Mouse (Mus musculus) kidney, postnatal 10 days (tissue): ENCODE data around the gene Pax1.

Experiments used
- DNase-seq: peaks from one replicate; pipeline ENCODE4 v3.0.0; 2021; ENCODE audit warnings: mixed read lengths

Pax1 gene

DNA sequence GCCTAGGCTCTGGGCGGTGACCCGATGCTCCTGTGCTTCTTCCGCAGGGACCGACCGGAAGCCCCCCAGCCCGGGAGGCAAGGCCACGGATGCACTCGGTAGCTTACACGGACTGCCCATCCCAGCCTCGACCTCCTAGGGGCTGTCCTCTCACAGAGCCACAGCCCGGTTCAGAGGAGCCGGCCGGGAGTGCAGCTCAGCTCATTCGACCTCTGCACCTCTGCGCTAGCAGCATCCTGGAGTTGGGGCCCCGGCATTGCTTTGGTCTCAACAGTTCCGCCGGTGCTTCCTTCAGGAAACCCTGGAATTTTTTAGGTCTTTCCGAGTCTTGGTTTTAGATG lies 11.9 kb downstream of the Pax1 start:
- no peak for DNase-seq

GRCm38 (mm10) chr2:147374245-147374644 lies 12.5 kb downstream of the Pax1 start:
- no peak for DNase-seq

- DNase-seq, result no peak
Measured at GRCm38 (mm10) chr2:147375019-147375715, 13.4 kb downstream of the Pax1 start.

- DNase-seq, result peak; percentile 77
Measured at GRCm38 (mm10) chr2:147378934-147379333, 17.2 kb downstream of the Pax1 start.

GRCm38 (mm10) chr2:147383373-147383772 lies 21.6 kb downstream of the Pax1 start:
- DNase-seq, result no peak

GRCm38 (mm10) chr2:147386949-147387348 lies 25.2 kb downstream of the Pax1 start:
- DNase-seq, result no peak

- DNase-seq, result no peak
Measured at GRCm38 (mm10) chr2:147409323-147409722, 47.6 kb downstream of the Pax1 start.

DNA sequence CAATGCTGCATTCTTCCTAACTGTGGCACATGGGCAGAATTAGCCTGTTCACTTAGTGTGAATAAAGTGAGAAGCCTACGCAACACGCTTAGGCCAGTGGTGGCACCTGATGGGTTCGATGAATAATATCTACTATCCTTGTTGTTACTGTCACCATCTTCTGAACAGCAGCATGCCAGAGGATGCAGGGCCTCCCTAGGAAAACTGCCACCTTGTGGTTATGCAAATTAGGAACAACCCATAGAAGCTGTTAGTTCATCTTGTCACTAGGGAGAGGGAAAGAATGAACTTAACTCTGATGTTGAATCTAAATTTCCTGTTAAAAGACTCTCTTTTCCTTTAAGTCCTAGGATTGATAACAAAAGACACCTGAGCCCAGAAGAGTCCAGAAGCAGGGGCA lies 53.3 kb downstream of the Pax1 start:
- DNase-seq, result no peak

DNA sequence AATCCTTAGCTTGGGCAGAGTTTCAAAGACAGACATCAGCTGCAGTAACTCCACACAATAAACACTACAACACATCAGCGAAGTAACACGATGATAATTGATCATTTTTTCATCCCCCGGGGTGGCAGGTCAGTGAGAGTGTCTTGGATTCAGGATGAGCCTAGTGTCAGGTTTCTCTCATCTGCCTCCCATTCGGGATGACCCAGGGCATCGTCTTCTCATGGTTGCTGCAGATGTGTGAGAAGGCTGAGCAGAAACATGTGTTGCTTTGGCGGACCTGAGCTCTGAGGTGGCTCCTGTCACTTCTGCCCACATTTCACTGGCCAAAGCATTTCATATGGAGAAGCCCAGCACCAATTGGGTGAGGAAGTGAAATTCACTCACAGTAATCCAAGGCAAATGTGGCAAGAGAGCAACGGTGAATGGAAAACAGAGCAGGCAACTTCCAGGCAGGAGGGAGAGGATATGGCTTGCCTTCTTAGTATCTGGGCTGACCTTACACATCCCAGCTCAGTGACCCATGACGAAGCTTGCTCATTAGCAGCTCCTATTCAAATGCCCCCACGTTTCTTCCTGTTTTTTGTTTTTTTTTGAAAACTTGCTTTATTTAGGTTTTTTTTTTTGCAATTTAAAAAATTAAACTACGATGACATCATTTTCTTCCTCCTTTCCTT lies 63.0 kb downstream of the Pax1 start:
- no peak for DNase-seq

DNA sequence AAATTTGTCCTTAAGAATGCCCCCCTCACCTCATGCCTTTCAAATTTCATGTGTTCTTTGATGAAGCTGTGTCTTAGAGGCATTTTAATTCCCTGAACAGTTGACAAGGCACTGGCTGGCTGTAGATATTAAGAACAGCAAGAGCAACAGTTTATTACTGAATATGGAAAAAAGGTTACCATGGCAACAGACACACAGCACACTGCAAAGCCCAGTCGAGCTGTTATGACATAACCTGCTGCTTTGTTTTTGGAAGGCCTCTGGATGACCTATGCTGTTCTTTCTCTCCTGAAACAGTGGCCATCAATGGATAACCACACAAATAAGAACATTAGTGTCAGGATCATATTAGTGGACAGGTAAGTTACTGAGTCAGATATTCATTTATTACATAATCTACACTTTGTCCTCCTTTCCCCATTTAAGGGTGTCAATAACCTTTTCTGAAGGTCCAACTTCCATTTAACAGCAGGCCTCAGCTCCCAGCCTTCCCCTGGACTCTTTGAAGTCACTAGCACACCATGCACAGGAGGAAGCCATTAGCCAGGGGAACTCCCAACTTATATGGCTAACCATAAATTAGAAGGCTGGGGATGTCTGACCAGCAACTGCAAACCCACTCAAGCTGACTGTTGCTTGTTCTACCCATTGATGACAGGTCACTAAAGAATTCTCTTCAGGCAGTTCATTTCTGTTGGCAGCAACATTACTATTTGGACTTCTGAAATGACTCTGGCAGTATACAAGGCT lies 68.1 kb downstream of the Pax1 start:
- DNase-seq, result no peak

DNA sequence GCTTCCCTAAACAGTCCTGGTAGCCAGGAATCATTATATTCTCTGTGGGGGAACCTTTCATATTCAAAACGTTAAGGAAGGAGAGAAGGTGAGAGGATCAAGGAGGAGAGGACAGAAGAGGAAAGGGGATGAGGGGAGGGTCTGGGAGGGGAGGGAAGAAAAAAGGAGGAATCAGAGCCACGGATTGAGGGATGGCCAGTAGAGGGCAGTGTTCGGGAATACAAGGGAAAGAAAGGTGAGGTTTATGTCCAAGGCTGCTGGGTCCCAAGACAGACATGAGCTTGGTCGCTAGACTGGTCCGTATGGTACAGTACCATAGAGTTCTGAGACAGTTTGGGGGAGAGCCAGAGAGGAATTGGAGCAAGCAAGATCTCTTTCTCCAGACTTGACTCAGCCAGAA lies 71.4 kb downstream of the Pax1 start:
- peak; percentile 52 for DNase-seq
